Comparison of ENCODE assay signal across 26 mouse cellular contexts in the genomic region with DNA sequence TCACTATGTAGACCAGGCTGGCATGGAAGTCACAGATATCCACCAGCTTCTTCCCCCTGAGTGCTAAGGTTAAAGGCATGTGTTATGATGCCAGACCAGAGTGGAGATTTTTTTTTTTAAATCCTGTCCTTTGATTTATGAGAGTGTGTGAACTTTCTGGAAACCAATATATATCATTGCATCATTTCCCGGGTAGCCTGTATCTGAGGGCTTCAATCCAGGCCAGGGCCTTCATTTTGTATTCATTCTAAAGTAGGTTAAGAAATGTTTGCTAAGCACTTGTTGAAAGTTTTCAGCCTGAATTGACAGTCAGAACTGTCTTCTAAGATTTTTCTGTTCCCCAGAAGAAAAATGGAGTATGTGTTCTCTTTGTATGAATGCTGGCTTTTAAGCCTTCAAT. TPM values are rescaled to one million over a fixed set of nuclear protein-coding genes. Genes with fewer than 3 reads are reported as not detected.
DNase-seq lines count a peak whose midpoint lies in the region; ATAC-seq and TF ChIP-seq lines count a peak whose summit lies in the region.
"Had no signal": no experiment of that assay in that cellular context is flagged by ENCODE, and none has a peak within 500 bp of the region (broad histone marks: within the 10 kb centered on the region; RNA-seq: fewer than 3 reads in every experiment).

No protein-coding gene starts in this region.

- H3K36me3 ChIP-seq in liver, adult 2 months (ENCODE audit: control insufficient read depth, insufficient read depth, low read length) = no peaks in the 10 kb centered on the region
- H3K36me3 ChIP-seq in lung, postnatal 0 days (ENCODE audit: insufficient read depth, low read length) = no peaks in the 10 kb centered on the region
- H3K36me3 ChIP-seq: embryonic facial prominence, embryonic 12.5 days; forebrain, embryonic 15.5 days; G1E had no signal

- no peak for TF ChIP-seq EP300 in lung, postnatal 0 days (IDR thresholded peaks at IDR 0.05)

- no peak for ATAC-seq in lung, postnatal 0 days
- ATAC-seq: CD4-positive, CD25-positive, alpha-beta regulatory T cell, adult 4 months; forebrain, embryonic 13.5 days; forebrain, embryonic 15.5 days; forebrain, postnatal 0 days had no signal

- H3K4me2 ChIP-seq in lung, postnatal 0 days (replicated peaks; ENCODE audit: low read depth, low read length) = no peak overlapping the region
- H3K4me2 ChIP-seq: embryonic facial prominence, embryonic 12.5 days; forebrain, embryonic 13.5 days; forebrain, embryonic 15.5 days had no signal

- no peaks in the 10 kb centered on the region for H3K9me3 ChIP-seq in lung, postnatal 0 days (ENCODE audit: low read length)
- H3K9me3 ChIP-seq: forebrain, embryonic 15.5 days had no signal

- peak overlapping the region; percentile 82; the same call in 1 of the 2 replicates for H3K27ac ChIP-seq in liver, adult 2 months (replicated peaks; ENCODE audit: insufficient read depth, low read depth, low read length)
- H3K27ac ChIP-seq in lung, postnatal 0 days (ENCODE audit: low read length) = no peak overlapping the region; the same call in 1 of the 2 replicates
- H3K27ac ChIP-seq in brown adipose tissue, adult 24 weeks (replicated peaks; ENCODE audit: low read depth, low read length) = peak overlapping the region; percentile 79
- H3K27ac ChIP-seq: embryonic facial prominence, embryonic 12.5 days; forebrain, embryonic 13.5 days; forebrain, embryonic 15.5 days had no signal

- TF ChIP-seq CTCF in liver, adult 2 months (IDR thresholded peaks at IDR 0.05; ENCODE audit: low read depth, low read length) = no peak
- no peak for TF ChIP-seq CTCF in lung, postnatal 0 days (IDR thresholded peaks at IDR 0.05)

- no peaks in the 10 kb centered on the region for H3K27me3 ChIP-seq in liver, adult 2 months (ENCODE audit: control insufficient read depth, insufficient read depth, low read length)
- H3K27me3 ChIP-seq in lung, postnatal 0 days (replicated peaks; ENCODE audit: insufficient read depth, low read length) = no peaks in the 10 kb centered on the region
- H3K27me3 ChIP-seq: CH12.LX; embryonic facial prominence, embryonic 12.5 days; forebrain, embryonic 13.5 days; forebrain, embryonic 15.5 days had no signal

- no peak overlapping the region for H3K9ac ChIP-seq in liver, adult 2 months (ENCODE audit: low read depth, low read length)
- H3K9ac ChIP-seq in lung, postnatal 0 days (replicated peaks; ENCODE audit: low read depth) = no peak overlapping the region
- H3K9ac ChIP-seq: embryonic facial prominence, embryonic 12.5 days; forebrain, embryonic 13.5 days; forebrain, embryonic 15.5 days; forebrain, postnatal 0 days had no signal

- H3K4me3 ChIP-seq in liver, adult 2 months (ENCODE audit: insufficient read depth, low read depth, low read length) = no peak overlapping the region
- H3K4me3 ChIP-seq in lung, postnatal 0 days (ENCODE audit: low read depth, low read length) = no peak overlapping the region
- H3K4me3 ChIP-seq in brown adipose tissue, adult 24 weeks (ENCODE audit: insufficient read depth, low read depth, low read length) = no peak overlapping the region
- H3K4me3 ChIP-seq: embryonic facial prominence, embryonic 12.5 days; forebrain, embryonic 13.5 days; forebrain, embryonic 15.5 days had no signal

- 28% methylated on average over 1 of the region's 1 CpGs for WGBS in liver, adult 2 months
- 30% methylated on average over 1 of the region's 1 CpGs for WGBS in lung, postnatal 0 days

- DNase-seq in liver, adult 2 months (ENCODE audit: extremely low read depth, low read depth, low spot score) = peak; percentile 33
- no peak for DNase-seq in liver
- DNase-seq in lung, postnatal 0 days (ENCODE audit: low spot score) = peak; percentile 54
- DNase-seq in lung, postnatal 4 days = no peak
- no peak for DNase-seq in heart, adult 9 months (ENCODE audit: low spot score in 2 of 2)
- DNase-seq: adrenal gland, adult 8-10 months; adrenal gland, postnatal 14 days; adrenal gland, postnatal 36 days; B cell, adult 2 months; cerebellum, adult 11 months; cerebellum, adult 18-20 months; cerebellum, adult 8-10 months; cerebellum, adult 9-11 months; cerebellum, postnatal 14 days; cerebellum, postnatal 36 days; embryo, embryonic 11 days; forebrain, postnatal 0 days had no signal

- H3K79me2 ChIP-seq in liver, adult 2 months (ENCODE audit: control insufficient read depth, insufficient read depth, low read length) = no peaks in the 10 kb centered on the region

- H3K4me1 ChIP-seq in liver, adult 2 months (ENCODE audit: control insufficient read depth, insufficient read depth, low read length) = peaks cover 19% of the 10 kb centered on the region
- peaks cover 6% of the 10 kb centered on the region for H3K4me1 ChIP-seq in lung, postnatal 0 days (ENCODE audit: insufficient read depth, low read depth, low read length)
- peaks cover 4% of the 10 kb centered on the region for H3K4me1 ChIP-seq in brown adipose tissue, adult 24 weeks (ENCODE audit: control insufficient read depth, insufficient read depth, insufficient read length, low read length)
- H3K4me1 ChIP-seq: embryonic facial prominence, embryonic 12.5 days; forebrain, embryonic 13.5 days; forebrain, embryonic 15.5 days had no signal

- no peak for TF ChIP-seq POLR2A in liver, adult 2 months (IDR thresholded peaks at IDR 0.05; ENCODE audit: extremely low read depth, insufficient read depth, low read length)

RNA-seq across cellular contexts. Expression of gene Tectb, which starts 8.9 kb away (rescaled TPM):
- total RNA-seq in liver, adult 2 months (2014; rRNA removed) = 0.18 and 0.20 TPM in 2 replicates
- 0.07 TPM in 1 of 2 replicates, not detected in the other for polyA plus RNA-seq in liver, adult 2 months (2012; rRNA removed)
- 0.21 and 0.27 TPM in 2 replicates for polyA plus RNA-seq in lung, postnatal 0 days (2015; fragmentation: Nextera tagmentation; extraction: Ambion mirVana)
- polyA plus RNA-seq in brown adipose tissue, adult 24 weeks (2012; ENCODE audit: insufficient read depth, insufficient read length, missing spikeins) = not detected in 2 replicates
- total RNA-seq: CH12.LX; common myeloid progenitor, adult 5-6 weeks; forebrain, postnatal 0 days had no signal
- polyA plus RNA-seq: CD4-positive, CD25-positive, alpha-beta regulatory T cell, adult 4 months; forebrain, embryonic 11.5 days; G1E had no signal

RNA-seq across cellular contexts. Expression of gene Gpam, which starts 44.5 kb away (rescaled TPM):
- 261 and 274 TPM in 2 replicates for total RNA-seq in liver, adult 2 months (2014; rRNA removed)
- 90.2 and 102 TPM in 2 replicates for polyA plus RNA-seq in liver, adult 2 months (2012; rRNA removed)
- polyA plus RNA-seq in lung, postnatal 0 days (2015; fragmentation: Nextera tagmentation; extraction: Ambion mirVana) = 41.4 and 51.8 TPM in 2 replicates
- 110 and 122 TPM in 2 replicates for polyA plus RNA-seq in brown adipose tissue, adult 24 weeks (2012; ENCODE audit: insufficient read depth, insufficient read length, missing spikeins)

Comparison
In these comparisons a context has a peak if more than half of its experiments do, and no peak if none do; other contexts are left out.
1. DNase-seq: peak in liver, adult 2 months (single experiment) and lung, postnatal 0 days (single experiment); none in liver (single experiment), lung, postnatal 4 days (0 of 2) and heart, adult 9 months (0 of 2).